Mouse (Mus musculus): ENCODE measurements at regions not wholly inside any gene's neighbourhood (a gene's known extent, or its start where the extent isn't known, plus 50 kb on each side); places are given as distances from the start of the nearest gene placed in this dataset.

- Histone ChIP-seq H3K4me2 (replicated peaks; ENCODE audit: low read depth, low read length, severe bottlenecking) (no peak overlapping the region), H3K9ac (ENCODE audit: low read depth, low read length, severe bottlenecking) (no peak overlapping the region), H3K9me3 (ENCODE audit: control insufficient read depth, low read length) (no peaks in the 10 kb centered on the region), H3K27ac (replicated peaks; ENCODE audit: low read depth, low read length) (no peak overlapping the region), H3K4me3 (replicated peaks; ENCODE audit: low read length) (no peak overlapping the region), H3K4me1 (ENCODE audit: control insufficient read depth, insufficient read depth, low read length) (no peaks in the 10 kb centered on the region), H3K36me3 (ENCODE audit: control insufficient read depth, insufficient read depth, low read length) (no peaks in the 10 kb centered on the region), H3K27me3 (ENCODE audit: control insufficient read depth, insufficient read depth, low read length) (no peaks in the 10 kb centered on the region)
- ATAC-seq (ENCODE audit: low FRiP score, low read depth) (no peak), DNase-seq (ENCODE audit: low spot score) (no peak)
- no peak for TF ChIP-seq POLR2A (IDR thresholded peaks at IDR 0.05; ENCODE audit: borderline replicate concordance, extremely low read depth, insufficient read depth, insufficient read length)
- 89% methylated on average over 2 of the region's 2 CpGs for WGBS
These were observed 418.7 kb downstream of the Hs3st1 start for GRCm38 (mm10) chr5:39336484-39336985.

- no peak overlapping the region for H3K4me3 ChIP-seq (replicated peaks; ENCODE audit: low read length)
- H3K9me3 ChIP-seq (ENCODE audit: control insufficient read depth, low read length) = no peaks in the 10 kb centered on the region
- no peak for TF ChIP-seq POLR2A (IDR thresholded peaks at IDR 0.05; ENCODE audit: borderline replicate concordance, extremely low read depth, insufficient read depth, insufficient read length)
- no peak overlapping the region for H3K9ac ChIP-seq (ENCODE audit: low read depth, low read length, severe bottlenecking)
- no peak overlapping the region for H3K27ac ChIP-seq (replicated peaks; ENCODE audit: low read depth, low read length)
- ATAC-seq (ENCODE audit: low FRiP score, low read depth) (no peak), DNase-seq (ENCODE audit: low spot score) (no peak)
- no peak overlapping the region for H3K4me2 ChIP-seq (replicated peaks; ENCODE audit: low read depth, low read length, severe bottlenecking)
- H3K4me1 ChIP-seq (ENCODE audit: control insufficient read depth, insufficient read depth, low read length) = no peaks in the 10 kb centered on the region
- 75% methylated on average over 2 of the region's 2 CpGs for WGBS
- H3K36me3 ChIP-seq (ENCODE audit: control insufficient read depth, insufficient read depth, low read length) = no peaks in the 10 kb centered on the region
- no peaks in the 10 kb centered on the region for H3K27me3 ChIP-seq (ENCODE audit: control insufficient read depth, insufficient read depth, low read length)
These were observed 420.0 kb downstream of the Hs3st1 start for GRCm38 (mm10) chr5:39335321-39335720.

- TF ChIP-seq POLR2A (IDR thresholded peaks at IDR 0.05; ENCODE audit: borderline replicate concordance, extremely low read depth, insufficient read depth, insufficient read length) = no peak
- Histone ChIP-seq H3K27ac (replicated peaks; ENCODE audit: low read depth, low read length) (no peak overlapping the region), H3K9ac (ENCODE audit: low read depth, low read length, severe bottlenecking) (no peak overlapping the region), H3K9me3 (ENCODE audit: control insufficient read depth, low read length) (no peaks in the 10 kb centered on the region), H3K4me3 (replicated peaks; ENCODE audit: low read length) (no peak overlapping the region), H3K4me2 (replicated peaks; ENCODE audit: low read depth, low read length, severe bottlenecking) (no peak overlapping the region), H3K36me3 (ENCODE audit: control insufficient read depth, insufficient read depth, low read length) (no peaks in the 10 kb centered on the region), H3K4me1 (ENCODE audit: control insufficient read depth, insufficient read depth, low read length) (no peaks in the 10 kb centered on the region), H3K27me3 (ENCODE audit: control insufficient read depth, insufficient read depth, low read length) (no peaks in the 10 kb centered on the region)
- DNase-seq (ENCODE audit: low spot score) (no peak), ATAC-seq (ENCODE audit: low FRiP score, low read depth) (no peak)
- 71% methylated on average over 1 of the region's 1 CpGs for WGBS
These were observed 421.0 kb downstream of the Hs3st1 start for GRCm38 (mm10) chr5:39334241-39334640.

GRCm38 (mm10) chr5:39325399-39325798, 429.9 kb downstream of the Hs3st1 start:
- DNase-seq (ENCODE audit: low spot score) (no peak), ATAC-seq (ENCODE audit: low FRiP score, low read depth) (no peak)
- Histone ChIP-seq H3K27me3 (ENCODE audit: control insufficient read depth, insufficient read depth, low read length) (no peaks in the 10 kb centered on the region), H3K9ac (ENCODE audit: low read depth, low read length, severe bottlenecking) (no peak overlapping the region), H3K9me3 (ENCODE audit: control insufficient read depth, low read length) (no peaks in the 10 kb centered on the region), H3K4me2 (replicated peaks; ENCODE audit: low read depth, low read length, severe bottlenecking) (no peak overlapping the region), H3K4me1 (ENCODE audit: control insufficient read depth, insufficient read depth, low read length) (no peaks in the 10 kb centered on the region), H3K4me3 (replicated peaks; ENCODE audit: low read length) (no peak overlapping the region), H3K27ac (replicated peaks; ENCODE audit: low read depth, low read length) (no peak overlapping the region), H3K36me3 (ENCODE audit: control insufficient read depth, insufficient read depth, low read length) (no peaks in the 10 kb centered on the region)
- WGBS = 71% methylated on average over 2 of the region's 2 CpGs
- TF ChIP-seq POLR2A (IDR thresholded peaks at IDR 0.05; ENCODE audit: borderline replicate concordance, extremely low read depth, insufficient read depth, insufficient read length) = no peak

GRCm38 (mm10) chr5:39316478-39316877, 438.8 kb downstream of the Hs3st1 start:
- Histone ChIP-seq H3K9me3 (ENCODE audit: control insufficient read depth, low read length) (no peaks in the 10 kb centered on the region), H3K36me3 (ENCODE audit: control insufficient read depth, insufficient read depth, low read length) (no peaks in the 10 kb centered on the region), H3K9ac (ENCODE audit: low read depth, low read length, severe bottlenecking) (no peak overlapping the region), H3K27ac (replicated peaks; ENCODE audit: low read depth, low read length) (no peak overlapping the region), H3K4me2 (replicated peaks; ENCODE audit: low read depth, low read length, severe bottlenecking) (no peak overlapping the region), H3K4me1 (ENCODE audit: control insufficient read depth, insufficient read depth, low read length) (no peaks in the 10 kb centered on the region), H3K27me3 (ENCODE audit: control insufficient read depth, insufficient read depth, low read length) (no peaks in the 10 kb centered on the region), H3K4me3 (replicated peaks; ENCODE audit: low read length) (no peak overlapping the region)
- WGBS = 66% methylated on average over 3 of the region's 3 CpGs
- ATAC-seq (ENCODE audit: low FRiP score, low read depth) (no peak), DNase-seq (ENCODE audit: low spot score) (no peak)
- TF ChIP-seq POLR2A (IDR thresholded peaks at IDR 0.05; ENCODE audit: borderline replicate concordance, extremely low read depth, insufficient read depth, insufficient read length) = no peak

GRCm38 (mm10) chr5:39311211-39311610, 434.6 kb upstream of the Clnk start:
- Histone ChIP-seq H3K9me3 (ENCODE audit: control insufficient read depth, low read length) (no peaks in the 10 kb centered on the region), H3K4me2 (replicated peaks; ENCODE audit: low read depth, low read length, severe bottlenecking) (no peak overlapping the region), H3K9ac (ENCODE audit: low read depth, low read length, severe bottlenecking) (no peak overlapping the region), H3K27me3 (ENCODE audit: control insufficient read depth, insufficient read depth, low read length) (no peaks in the 10 kb centered on the region), H3K36me3 (ENCODE audit: control insufficient read depth, insufficient read depth, low read length) (no peaks in the 10 kb centered on the region), H3K27ac (replicated peaks; ENCODE audit: low read depth, low read length) (no peak overlapping the region), H3K4me1 (ENCODE audit: control insufficient read depth, insufficient read depth, low read length) (no peaks in the 10 kb centered on the region), H3K4me3 (replicated peaks; ENCODE audit: low read length) (no peak overlapping the region)
- ATAC-seq (ENCODE audit: low FRiP score, low read depth) (no peak), DNase-seq (ENCODE audit: low spot score) (no peak)
- WGBS = 90% methylated on average over 4 of the region's 4 CpGs
- TF ChIP-seq POLR2A (IDR thresholded peaks at IDR 0.05; ENCODE audit: borderline replicate concordance, extremely low read depth, insufficient read depth, insufficient read length) = no peak
